Mouse (Mus musculus) T-helper 17 cell (primary cell): ENCODE data around the gene Etv4.

Experiments
- in situ Hi-C, 2 experiments: fragments of 300-600 bp; cut with MboI, MseI; formaldehyde crosslinking; loops; 1 replicate in 1 of 2; 2 replicates in 1 of 2; pipeline ENCODE4 v1.15.1; 2025; ENCODE audit warnings: high pct_unique_total_duplicates in 2 of 2

The Etv4 gene

GRCm38 (mm10) chr11:101785143-101785851 lies at the start of gene Etv4:
TSS of gene Etv4 (minus strand) at chr11:101785371.
- in situ Hi-C loops = no loop called here

- in situ Hi-C loops = no loop called here
These were observed 46.8 kb upstream of the Etv4 start for GRCm38 (mm10) chr11:101832001-101832400.

GRCm38 (mm10) chr11:101830616-101831015 lies 45.4 kb upstream of the Etv4 start:
- in situ Hi-C loops = no loop called here

GRCm38 (mm10) chr11:101830112-101830511 lies 44.9 kb upstream of the Etv4 start:
- in situ Hi-C loops = no loop called here

GRCm38 (mm10) chr11:101828718-101829117 lies 43.5 kb upstream of the Etv4 start:
- in situ Hi-C loops = no loop called here

GRCm38 (mm10) chr11:101823210-101823609 lies 38.0 kb upstream of the Etv4 start:
- in situ Hi-C loops = no loop called here

- in situ Hi-C loops = no loop called here
These were observed 35.7 kb upstream of the Etv4 start for GRCm38 (mm10) chr11:101820899-101821298.

GRCm38 (mm10) chr11:101819853-101820252 lies 34.7 kb upstream of the Etv4 start:
- in situ Hi-C loops = no loop called here

- in situ Hi-C loops = no loop called here
These were observed 30.2 kb upstream of the Etv4 start for GRCm38 (mm10) chr11:101815103-101816085.

- in situ Hi-C loops = loop anchor here (5.0 kb wide), 1 partner anchor 93 kb away; no protein-coding TSS in a partner anchor
These were observed 29.4 kb upstream of the Etv4 start for GRCm38 (mm10) chr11:101814375-101815102.

- in situ Hi-C loops = loop anchor here (5.0 kb wide), 1 partner anchor 94 kb away; no protein-coding TSS in a partner anchor
These were observed 28.1 kb upstream of the Etv4 start for GRCm38 (mm10) chr11:101813259-101813658.

- in situ Hi-C loops = no loop called here
These were observed 24.1 kb upstream of the Etv4 start for GRCm38 (mm10) chr11:101809060-101809828.

- in situ Hi-C loops = no loop called here
These were observed 22.1 kb upstream of the Etv4 start for GRCm38 (mm10) chr11:101807266-101807665.

GRCm38 (mm10) chr11:101806741-101807140 lies 21.6 kb upstream of the Etv4 start:
- in situ Hi-C loops = no loop called here

- in situ Hi-C loops = no loop called here
These were observed 20.0 kb upstream of the Etv4 start for GRCm38 (mm10) chr11:101805113-101805704.

GRCm38 (mm10) chr11:101801386-101801785 lies 16.2 kb upstream of the Etv4 start:
- in situ Hi-C loops = no loop called here

GRCm38 (mm10) chr11:101798083-101798482 lies 12.9 kb upstream of the Etv4 start:
- in situ Hi-C loops = no loop called here

GRCm38 (mm10) chr11:101797355-101797754 lies 12.2 kb upstream of the Etv4 start:
- in situ Hi-C loops = no loop called here

GRCm38 (mm10) chr11:101790811-101791526 lies 5.8 kb upstream of the Etv4 start:
- in situ Hi-C loops = no loop called here

- in situ Hi-C loops = no loop called here
These were observed 2.3 kb upstream of the Etv4 start for GRCm38 (mm10) chr11:101787432-101787831.
